Mouse (Mus musculus) hindlimb bud, embryonic 11.5 days (tissue): ENCODE data around the gene Vars.
"Not testable (repeated sequence)": the region's sequence is repeated elsewhere in the genome, so short reads cannot be mapped to it uniquely, and the experiment has no call there.

ENCODE experiments used
- DNase-seq: peaks from one replicate; pipeline ENCODE4 v3.0.0-alpha.2; 2012; ENCODE audit warnings: low read depth, low spot score; ENCODE audit errors: extremely low spot score

Vars gene

GRCm38 (mm10) chr17:35022541-35023060 lies 21.8 kb downstream of the Vars start:
- no peak for DNase-seq

GRCm38 (mm10) chr17:35023221-35023620 lies 22.4 kb downstream of the Vars start:
- DNase-seq: no peak

GRCm38 (mm10) chr17:35023756-35024155 lies 23.0 kb downstream of the Vars start:
- DNase-seq: no peak

- DNase-seq: no peak
These were observed 23.5 kb downstream of the Vars start for GRCm38 (mm10) chr17:35024261-35024660.

GRCm38 (mm10) chr17:35024691-35025488 lies 24.1 kb downstream of the Vars start:
- no peak for DNase-seq

- DNase-seq: no peak
These were observed 25.4 kb downstream of the Vars start for GRCm38 (mm10) chr17:35026206-35026605.

GRCm38 (mm10) chr17:35027277-35028068 lies 26.7 kb downstream of the Vars start, which contains the start of gene Sapcd1:
Sapcd1 (minus strand) TSS chr17:35028016.
- no peak for DNase-seq

GRCm38 (mm10) chr17:35028315-35028714 lies 27.5 kb downstream of the Vars start:
- DNase-seq: no peak

- DNase-seq: no peak
These were observed 29.1 kb downstream of the Vars start for GRCm38 (mm10) chr17:35029691-35030532.

GRCm38 (mm10) chr17:35031272-35031671 lies 30.5 kb downstream of the Vars start:
- DNase-seq: no peak

- DNase-seq: no peak
These were observed 31.1 kb downstream of the Vars start for GRCm38 (mm10) chr17:35031880-35032279.

- DNase-seq: no peak
These were observed 31.6 kb downstream of the Vars start for GRCm38 (mm10) chr17:35032323-35032870.

GRCm38 (mm10) chr17:35033703-35034102 lies 32.9 kb downstream of the Vars start:
- DNase-seq: not testable (repeated sequence)

GRCm38 (mm10) chr17:35034896-35035295 lies 34.1 kb downstream of the Vars start:
- no peak for DNase-seq

GRCm38 (mm10) chr17:35039121-35039873 lies 38.5 kb downstream of the Vars start:
- DNase-seq: no peak

- DNase-seq: no peak
These were observed 43.0 kb downstream of the Vars start for GRCm38 (mm10) chr17:35043794-35044193.

GRCm38 (mm10) chr17:35044904-35045806 lies 44.4 kb downstream of the Vars start:
- DNase-seq: no peak

- DNase-seq: no peak
These were observed 45.3 kb downstream of the Vars start for GRCm38 (mm10) chr17:35045807-35046680.
